Mouse (Mus musculus) cerebellum, adult 9-10 months (tissue): ENCODE measurements at regions not wholly inside any gene's neighbourhood (a gene's known extent, or its start where the extent isn't known, plus 50 kb on each side); places are given as distances from the start of the nearest gene placed in this dataset.

Source experiments
- DNase-seq: peaks from one replicate; pipeline ENCODE4 v3.0.0; 2022

GRCm38 (mm10) chr1:186224231-186224630 lies 107.1 kb upstream of the Lyplal1 start:
- DNase-seq: no peak

- DNase-seq: no peak
Observed at GRCm38 (mm10) chr1:186223417-186223816, 106.3 kb upstream of the Lyplal1 start.

DNA sequence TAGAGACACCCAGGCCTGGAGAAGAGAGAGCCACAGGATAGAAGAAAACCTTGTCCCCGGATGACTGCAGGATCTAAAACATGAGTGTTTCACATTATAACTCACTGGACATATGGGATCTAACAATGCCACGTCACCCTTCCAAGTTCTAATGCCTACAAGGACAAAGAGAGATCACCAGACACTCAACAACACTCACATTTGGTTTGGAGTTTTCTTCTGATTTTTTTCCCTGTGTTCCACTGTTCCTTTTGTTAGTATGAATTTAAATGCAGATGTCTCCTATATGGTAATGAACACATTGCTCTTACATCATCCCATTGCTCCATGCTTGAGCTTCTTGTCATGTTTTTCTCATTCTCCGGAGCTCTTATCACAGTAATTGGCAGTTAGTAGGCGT lies 101.9 kb upstream of the Lyplal1 start:
- DNase-seq: no peak

- no peak for DNase-seq
Observed at GRCm38 (mm10) chr1:186217198-186217597, 100.1 kb upstream of the Lyplal1 start.

DNA sequence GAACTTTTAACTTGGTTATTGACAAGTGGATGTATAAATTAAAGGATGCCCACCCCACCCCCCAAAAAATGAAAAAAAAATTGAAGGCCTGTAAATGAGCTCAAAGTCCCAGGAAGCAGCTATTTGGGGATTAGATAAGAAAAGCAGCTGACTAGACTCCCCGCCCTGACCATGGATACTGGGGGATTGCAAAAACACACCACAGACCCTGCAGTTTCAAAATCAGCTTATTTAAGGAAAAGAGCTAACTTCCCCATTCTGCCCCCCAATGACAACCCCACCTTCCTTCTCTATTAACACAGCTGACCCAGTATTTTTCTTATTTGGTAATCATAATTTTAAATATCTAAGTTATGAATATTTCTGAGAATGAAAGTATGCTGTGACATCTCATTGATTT lies 87.0 kb upstream of the Lyplal1 start:
- no peak for DNase-seq

DNA sequence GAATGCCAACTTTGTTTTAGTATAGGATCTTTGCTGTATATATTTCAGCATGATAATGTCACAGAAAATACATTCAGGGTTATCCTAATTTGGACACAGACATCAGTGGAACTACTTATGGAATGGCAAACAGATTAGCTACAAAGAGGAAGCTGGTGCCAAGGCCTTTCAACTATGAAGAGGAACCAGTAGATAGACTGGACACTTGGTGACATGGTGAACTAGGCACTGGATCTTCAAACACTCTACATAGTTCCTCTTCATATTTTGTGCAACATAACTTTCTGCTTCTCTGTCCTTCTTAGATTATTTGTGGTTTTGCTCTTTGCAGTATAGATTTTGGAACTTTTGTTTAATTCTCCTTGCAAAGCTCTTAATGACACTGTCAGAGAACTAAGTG lies 85.4 kb upstream of the Lyplal1 start:
- no peak for DNase-seq

- DNase-seq: no peak
Observed at GRCm38 (mm10) chr1:186198391-186198790, 81.3 kb upstream of the Lyplal1 start.

DNA sequence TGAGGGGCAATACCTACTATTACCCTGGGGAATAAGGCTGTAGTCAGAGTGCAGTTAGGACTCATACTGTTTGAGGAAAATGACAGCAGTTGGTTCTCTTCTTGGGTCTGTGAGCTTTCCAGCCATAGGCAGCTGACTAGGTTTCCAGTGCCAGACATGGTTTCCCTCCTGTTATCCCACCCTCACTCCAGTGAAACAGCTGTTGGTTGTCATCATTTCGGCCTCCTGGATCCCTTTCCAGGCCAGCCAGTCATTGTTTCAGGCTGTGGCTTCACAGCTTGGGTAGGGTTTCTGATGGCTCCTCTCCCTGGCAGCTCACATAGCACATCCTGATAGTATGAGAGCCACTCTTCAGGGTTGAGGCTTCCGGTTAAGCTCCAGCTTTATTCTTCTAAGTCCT lies 79.9 kb upstream of the Lyplal1 start:
- DNase-seq: no peak

- no peak for DNase-seq
Observed at GRCm38 (mm10) chr1:186189390-186189789, 72.3 kb upstream of the Lyplal1 start.

DNA sequence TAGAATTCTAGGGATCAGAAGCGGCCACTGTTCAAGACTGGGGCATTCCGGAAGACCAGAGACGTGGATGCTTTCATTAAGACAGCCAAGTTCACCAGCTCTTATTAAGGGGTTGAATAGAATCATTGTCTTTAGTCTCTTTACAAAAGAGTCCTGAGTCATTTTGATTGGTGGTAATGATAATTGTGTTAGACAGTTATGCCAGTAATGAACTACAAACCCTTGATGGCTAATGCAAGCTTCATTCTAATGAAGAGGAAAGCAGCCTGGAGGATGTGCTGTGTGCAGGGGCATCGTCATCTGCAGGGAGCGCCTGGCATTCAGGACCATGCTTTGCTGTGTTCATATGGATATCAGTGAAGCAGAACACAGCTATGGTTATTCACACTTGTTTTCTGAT lies 70.3 kb upstream of the Lyplal1 start:
- DNase-seq: no peak

GRCm38 (mm10) chr1:186183204-186183651 lies 66.1 kb upstream of the Lyplal1 start:
- no peak for DNase-seq

- peak; percentile 7 for DNase-seq
Observed at GRCm38 (mm10) chr1:186182498-186183203, 65.5 kb upstream of the Lyplal1 start.

- DNase-seq: no peak
Observed at GRCm38 (mm10) chr1:186177019-186177418, 59.9 kb upstream of the Lyplal1 start.

DNA sequence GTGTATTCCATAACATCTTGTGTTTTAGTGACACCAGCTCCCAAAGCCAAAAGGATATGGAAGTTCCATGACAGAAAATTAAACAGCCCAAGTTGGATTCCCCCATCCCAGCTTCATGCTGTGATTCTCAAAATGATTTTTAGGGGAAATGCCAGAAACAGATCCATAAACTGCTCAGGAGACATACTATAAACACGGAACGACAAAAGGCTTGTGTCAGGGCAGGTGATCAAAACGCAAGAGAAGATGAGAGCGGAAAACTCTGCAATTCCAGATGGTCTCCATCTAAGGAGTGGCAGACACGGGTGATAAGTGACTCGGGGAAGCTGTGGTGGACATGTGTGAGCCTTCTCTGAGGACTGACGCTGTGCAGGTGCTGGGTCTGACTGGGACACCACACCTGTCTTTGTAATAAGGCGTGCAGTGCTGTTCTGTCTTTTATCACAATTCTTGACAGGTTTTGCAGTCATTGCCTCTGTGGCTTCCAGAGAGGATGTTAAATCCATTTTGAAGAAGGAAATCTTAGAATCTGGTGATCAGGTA lies 56.4 kb upstream of the Lyplal1 start:
- no peak for DNase-seq

- DNase-seq: no peak
Observed at GRCm38 (mm10) chr1:186171691-186172090, 54.6 kb upstream of the Lyplal1 start.
